Mouse (Mus musculus) neural tube, embryonic 14.5 days (tissue): ENCODE measurements at regions not wholly inside any gene's neighbourhood (a gene's known extent, or its start where the extent isn't known, plus 50 kb on each side); places are given as distances from the start of the nearest gene placed in this dataset.

Source experiments
- ATAC-seq: fragments of 200-750 bp; cut with Nextera tagmentation; 2 replicates; pipeline ENCODE4 v1.8.0; 2017; ENCODE audit warnings: low read depth, mild to moderate bottlenecking, moderate TSS enrichment, moderate library complexity
- H3K27ac ChIP-seq: fragments of 300-500 bp; sonication (generic); 2 replicates; pipeline ENCODE4 v1.5.1; 2014; ENCODE audit warnings: low read depth, mild to moderate bottlenecking, control low read depth, low read length, moderate library complexity, mixed read lengths
- H3K27me3 ChIP-seq: fragments of 300-500 bp; sonication (generic); 2 replicates; pipeline ENCODE4 v1.6.1; 2014; ENCODE audit warnings: low read length; ENCODE audit not compliant: control insufficient read depth, insufficient read depth
- H3K36me3 ChIP-seq: fragments of 300-500 bp; sonication (generic); 2 replicates; pipeline ENCODE4 v1.6.1; 2014; ENCODE audit warnings: low read length, mixed read lengths; ENCODE audit not compliant: control insufficient read depth, insufficient read depth
- H3K4me1 ChIP-seq: fragments of 300-500 bp; sonication (generic); 2 replicates; pipeline ENCODE4 v1.6.1; 2014; ENCODE audit warnings: low read length; ENCODE audit not compliant: control insufficient read depth, insufficient read depth
- H3K4me2 ChIP-seq: fragments of 300-500 bp; sonication (generic); 2 replicates; pipeline ENCODE4 v1.6.1; 2014; ENCODE audit warnings: mild to moderate bottlenecking, low read depth, low read length, control low read depth
- H3K4me3 ChIP-seq: fragments of 300-500 bp; sonication (generic); 2 replicates; pipeline ENCODE4 v1.5.1; 2014; ENCODE audit warnings: low read depth, low read length, control low read depth, mixed read lengths
- H3K9ac ChIP-seq: fragments of 300-500 bp; sonication (generic); replicated peaks from 2 replicates; pipeline ENCODE4 v1.6.1; 2014; ENCODE audit warnings: low read depth, mild to moderate bottlenecking, control low read depth, low read length, mixed read lengths
- H3K9me3 ChIP-seq: fragments of 300-500 bp; sonication (generic); 2 replicates; pipeline ENCODE4 v1.6.1; 2016; ENCODE audit warnings: low read length; ENCODE audit not compliant: control insufficient read depth
- WGBS: fragments of 180-500 bp; shearing (Covaris S2); extraction: QIAGEN DNeasy Blood & Tissue Kit; methylation state at CpG from one replicate; pipeline ENCODE4 v1.1.7; 2014; 5-methylcytosine and 5-hydroxymethylcytosine counted together

DNA sequence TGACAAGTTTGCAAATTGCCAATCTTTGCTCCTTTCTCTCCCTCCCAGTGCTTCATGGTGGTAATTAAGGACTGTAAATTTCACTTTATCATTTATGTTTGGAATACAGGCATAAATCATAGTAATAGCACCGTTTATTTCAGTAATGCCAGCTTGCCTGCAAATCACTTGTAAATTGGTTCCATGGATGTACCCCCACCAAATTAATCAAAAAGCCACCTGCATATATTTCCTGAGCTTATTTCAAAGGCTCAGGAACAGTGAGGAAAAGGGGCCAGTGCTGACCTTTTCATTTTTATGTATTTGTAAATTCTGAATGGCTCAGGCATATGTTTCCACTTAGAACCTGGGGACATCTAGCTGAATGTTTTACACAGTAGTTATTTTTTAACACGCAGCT, 115.0 kb downstream of the D3Ertd751e start:
- WGBS = 64% methylated on average over 2 of the region's 2 CpGs
- Histone ChIP-seq H3K9me3 (no peaks in the 10 kb centered on the region), H3K36me3 (no peaks in the 10 kb centered on the region), H3K27ac (no peak overlapping the region), H3K9ac (no peak overlapping the region), H3K4me2 (no peak overlapping the region), H3K4me1 (no peaks in the 10 kb centered on the region), H3K27me3 (no peaks in the 10 kb centered on the region), H3K4me3 (no peak overlapping the region)
- ATAC-seq = no peak

GRCm38 (mm10) chr3:41862674-41863073, 120.3 kb downstream of the D3Ertd751e start:
- H3K27ac ChIP-seq = no peak overlapping the region
- no peaks in the 10 kb centered on the region for H3K36me3 ChIP-seq
- no peak overlapping the region for H3K9ac ChIP-seq
- H3K4me3 ChIP-seq = no peak overlapping the region
- H3K4me1 ChIP-seq = no peaks in the 10 kb centered on the region
- no peak overlapping the region for H3K4me2 ChIP-seq
- H3K27me3 ChIP-seq = no peaks in the 10 kb centered on the region
- no peaks in the 10 kb centered on the region for H3K9me3 ChIP-seq
- ATAC-seq = no peak

DNA sequence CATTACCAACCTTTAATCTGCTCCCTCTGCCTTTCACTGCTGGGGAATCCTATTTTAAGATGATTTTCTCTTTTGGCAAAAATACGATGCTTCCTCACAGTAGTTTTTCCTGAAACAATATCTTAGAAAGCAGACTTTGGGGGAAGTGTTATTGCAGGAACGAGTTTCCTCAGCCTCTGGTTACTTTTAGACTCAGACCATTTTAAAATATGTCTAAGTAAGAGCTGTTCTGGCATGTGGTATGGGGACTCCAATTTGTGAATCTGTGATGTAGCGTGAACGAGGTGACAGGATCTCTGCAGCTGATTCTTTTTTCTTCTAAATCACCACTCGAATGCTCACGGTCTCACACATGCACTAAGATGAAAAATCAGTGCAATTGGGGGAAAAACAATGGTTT, 166.5 kb downstream of the D3Ertd751e start:
- H3K4me1 ChIP-seq = no peaks in the 10 kb centered on the region
- WGBS = 82% methylated on average over 6 of the region's 6 CpGs
- no peak overlapping the region for H3K27ac ChIP-seq
- no peak overlapping the region for H3K9ac ChIP-seq
- no peak for ATAC-seq
- no peaks in the 10 kb centered on the region for H3K9me3 ChIP-seq
- H3K36me3 ChIP-seq = no peaks in the 10 kb centered on the region
- H3K27me3 ChIP-seq = no peaks in the 10 kb centered on the region
- H3K4me3 ChIP-seq = no peak overlapping the region
- H3K4me2 ChIP-seq = no peak overlapping the region

GRCm38 (mm10) chr3:41913190-41913589, 170.8 kb downstream of the D3Ertd751e start:
- Histone ChIP-seq H3K9ac (no peak overlapping the region), H3K9me3 (no peaks in the 10 kb centered on the region), H3K4me3 (no peak overlapping the region), H3K27ac (no peak overlapping the region), H3K4me1 (no peaks in the 10 kb centered on the region), H3K4me2 (no peak overlapping the region), H3K36me3 (no peaks in the 10 kb centered on the region), H3K27me3 (no peaks in the 10 kb centered on the region)
- no peak for ATAC-seq
- WGBS = 89% methylated on average over 2 of the region's 2 CpGs

DNA sequence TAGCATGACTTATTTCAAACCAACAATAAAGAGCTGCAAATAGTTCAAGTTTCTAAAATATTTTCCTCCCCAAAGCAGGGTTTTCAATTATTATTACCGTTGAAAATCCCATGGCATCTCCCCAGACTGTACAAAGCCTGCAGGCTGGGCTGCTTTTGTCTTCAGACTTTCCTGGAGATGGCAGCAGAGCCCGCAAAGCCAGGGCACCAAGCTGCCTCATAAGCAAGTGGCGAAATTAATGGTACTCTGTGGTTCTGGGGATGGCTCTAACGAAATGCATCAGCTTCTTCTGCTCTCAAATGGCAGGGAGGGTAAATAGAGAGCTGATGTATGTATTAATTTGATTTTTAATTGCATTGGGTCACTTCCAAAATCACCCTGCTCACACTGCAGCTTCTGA, 197.4 kb downstream of the D3Ertd751e start:
- WGBS = 46% methylated on average over 4 of the region's 4 CpGs
- H3K36me3 ChIP-seq = no peaks in the 10 kb centered on the region
- H3K9ac ChIP-seq = no peak overlapping the region
- H3K27me3 ChIP-seq = no peaks in the 10 kb centered on the region
- H3K9me3 ChIP-seq = no peaks in the 10 kb centered on the region
- no peak overlapping the region for H3K4me3 ChIP-seq
- H3K4me2 ChIP-seq = no peak overlapping the region
- peak; percentile 89 for ATAC-seq
- no peak overlapping the region for H3K27ac ChIP-seq
- H3K4me1 ChIP-seq = peaks cover 4% of the 10 kb centered on the region; the same call in 1 of the 2 replicates

DNA sequence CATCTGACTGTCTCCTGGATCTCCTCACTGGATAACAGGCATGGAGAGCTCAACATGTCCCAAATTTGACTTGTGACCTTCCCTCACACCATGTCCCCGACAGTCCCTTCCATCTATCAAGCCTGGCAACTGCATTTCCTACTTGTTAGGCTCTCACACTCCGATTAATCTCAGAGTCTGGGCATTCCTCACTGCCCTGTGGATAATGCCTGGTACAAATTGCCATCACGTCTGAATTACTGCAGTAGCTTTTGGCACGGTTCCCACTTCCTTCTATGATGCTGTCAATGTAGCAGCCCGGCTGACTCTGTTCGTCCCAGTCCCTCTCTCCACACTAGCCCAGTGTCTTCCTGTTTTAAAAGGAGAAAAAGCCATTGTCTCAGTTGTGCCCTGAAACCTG, 200.6 kb downstream of the D3Ertd751e start:
- peaks cover 4% of the 10 kb centered on the region; the same call in 1 of the 2 replicates for H3K4me1 ChIP-seq
- WGBS = 23% methylated on average over 6 of the region's 6 CpGs
- H3K36me3 ChIP-seq = no peaks in the 10 kb centered on the region
- no peaks in the 10 kb centered on the region for H3K9me3 ChIP-seq
- H3K9ac ChIP-seq = no peak overlapping the region
- peak; percentile 65; the same call in 1 of the 2 replicates for ATAC-seq
- H3K4me2 ChIP-seq = no peak overlapping the region
- no peaks in the 10 kb centered on the region for H3K27me3 ChIP-seq
- no peak overlapping the region for H3K4me3 ChIP-seq
- H3K27ac ChIP-seq = no peak overlapping the region

- Histone ChIP-seq H3K4me2 (no peak overlapping the region), H3K36me3 (no peaks in the 10 kb centered on the region), H3K27me3 (no peaks in the 10 kb centered on the region), H3K9me3 (no peaks in the 10 kb centered on the region), H3K4me1 (no peaks in the 10 kb centered on the region), H3K4me3 (no peak overlapping the region), H3K27ac (no peak overlapping the region), H3K9ac (no peak overlapping the region)
- 81% methylated on average over 2 of the region's 2 CpGs for WGBS
- ATAC-seq = peak; percentile 26; the same call in 1 of the 2 replicates
Observed at GRCm38 (mm10) chr3:41949404-41949803, 207.0 kb downstream of the D3Ertd751e start.

- Histone ChIP-seq H3K36me3 (no peaks in the 10 kb centered on the region), H3K4me3 (no peak overlapping the region), H3K4me2 (no peak overlapping the region), H3K9ac (no peak overlapping the region), H3K27me3 (no peaks in the 10 kb centered on the region), H3K4me1 (no peaks in the 10 kb centered on the region), H3K27ac (no peak overlapping the region), H3K9me3 (no peaks in the 10 kb centered on the region)
- no peak for ATAC-seq
- 39% methylated on average over 3 of the region's 3 CpGs for WGBS
Observed at GRCm38 (mm10) chr3:41957385-41957784, 215.0 kb downstream of the D3Ertd751e start.

DNA sequence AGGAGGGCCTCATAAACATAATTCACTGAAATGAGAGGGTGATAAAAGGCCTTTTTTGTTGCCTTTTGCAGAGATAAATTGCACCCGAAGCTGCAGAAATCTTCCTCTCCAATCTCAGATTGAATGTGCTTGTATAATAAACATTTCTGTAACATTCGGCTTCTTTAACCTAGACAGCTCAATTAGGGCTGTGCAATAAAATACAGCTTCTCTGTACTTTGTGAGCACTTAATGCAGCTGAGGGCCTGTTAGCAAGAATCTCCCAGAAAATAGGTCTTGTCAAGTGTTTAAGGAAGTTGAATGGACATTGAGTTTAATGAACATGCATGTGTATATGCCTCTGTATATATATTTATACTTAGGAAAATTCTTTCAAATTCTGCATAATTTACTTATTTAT, 217.8 kb downstream of the D3Ertd751e start:
- H3K9me3 ChIP-seq = no peaks in the 10 kb centered on the region
- no peak overlapping the region for H3K9ac ChIP-seq
- peak; percentile 50 for ATAC-seq
- WGBS = 28% methylated on average over 2 of the region's 2 CpGs
- no peaks in the 10 kb centered on the region for H3K4me1 ChIP-seq
- H3K4me3 ChIP-seq = no peak overlapping the region
- 0 out of 2 replicates have a peak overlapping the region, but pooled peaks have one; percentile 10 for H3K27ac ChIP-seq
- H3K36me3 ChIP-seq = no peaks in the 10 kb centered on the region
- H3K4me2 ChIP-seq = no peak overlapping the region
- H3K27me3 ChIP-seq = no peaks in the 10 kb centered on the region

- H3K4me3 ChIP-seq = no peak overlapping the region
- no peaks in the 10 kb centered on the region for H3K36me3 ChIP-seq
- no peak overlapping the region for H3K4me2 ChIP-seq
- H3K4me1 ChIP-seq = no peaks in the 10 kb centered on the region
- H3K27ac ChIP-seq = no peak overlapping the region
- ATAC-seq = no peak
- WGBS = 76% methylated on average over 7 of the region's 7 CpGs
- no peaks in the 10 kb centered on the region for H3K9me3 ChIP-seq
- H3K27me3 ChIP-seq = no peaks in the 10 kb centered on the region
- no peak overlapping the region for H3K9ac ChIP-seq
Observed at GRCm38 (mm10) chr3:41962923-41963322, 220.5 kb downstream of the D3Ertd751e start.
